Mouse (Mus musculus): ENCODE measurements around the gene Olfr777. TPM values are rescaled to one million over a fixed set of nuclear protein-coding genes. Genes with fewer than 3 reads are reported as not detected.

Olfr777 gene
- polyA plus RNA-seq (2015; fragmentation: Nextera tagmentation; extraction: Ambion mirVana), result not detected in 2 replicates

GRCm38 (mm10) chr10:129271081-129271535 is at the start of gene Olfr777:
Olfr777 (minus strand) TSS chr10:129271485.

GRCm38 (mm10) chr10:129317817-129318216 is 46.5 kb upstream of the Olfr777 start, which contains the start of gene Olfr780:
Olfr780 (plus strand) TSS chr10:129318117.

GRCm38 (mm10) chr10:129258827-129259226 is 12.5 kb downstream of the Olfr777 start, which contains the start of gene Olfr776:
Olfr776 (plus strand) TSS chr10:129259127.

GRCm38 (mm10) chr10:129248112-129248511 is 23.2 kb downstream of the Olfr777 start, which contains the start of gene Olfr775:
Olfr775 (plus strand) TSS chr10:129248412.

GRCm38 (mm10) chr10:129235904-129236303 is 35.4 kb downstream of the Olfr777 start, which contains the start of gene Olfr774:
Olfr774 (plus strand) TSS chr10:129236204.

Other genes starting within 250 kb of the Olfr777 start
- gene Olfr764-ps1, start 231.6 kb downstream of the Olfr777 start, polyA plus RNA-seq (2015; fragmentation: Nextera tagmentation; extraction: Ambion mirVana), result not detected in 2 replicates
- gene Olfr765, start 221.5 kb downstream of the Olfr777 start, polyA plus RNA-seq (2015; fragmentation: Nextera tagmentation; extraction: Ambion mirVana), result not detected in 2 replicates
- not detected in 2 replicates for gene Olfr766-ps1, start 202.5 kb downstream of the Olfr777 start, polyA plus RNA-seq (2015; fragmentation: Nextera tagmentation; extraction: Ambion mirVana)
- gene Olfr767, start 188.6 kb downstream of the Olfr777 start, polyA plus RNA-seq (2015; fragmentation: Nextera tagmentation; extraction: Ambion mirVana), result not detected in 2 replicates
- gene Olfr768, start 172.1 kb downstream of the Olfr777 start, polyA plus RNA-seq (2015; fragmentation: Nextera tagmentation; extraction: Ambion mirVana), result not detected in 2 replicates
- not detected in 2 replicates for gene Olfr769, start 153.6 kb downstream of the Olfr777 start, polyA plus RNA-seq (2015; fragmentation: Nextera tagmentation; extraction: Ambion mirVana)
- not detected in 2 replicates for gene Olfr770, start 132.5 kb downstream of the Olfr777 start, polyA plus RNA-seq (2015; fragmentation: Nextera tagmentation; extraction: Ambion mirVana)
- not detected in 2 replicates for gene Olfr771, start 106.7 kb downstream of the Olfr777 start, polyA plus RNA-seq (2015; fragmentation: Nextera tagmentation; extraction: Ambion mirVana)
- gene Olfr772, start 93.6 kb downstream of the Olfr777 start, polyA plus RNA-seq (2015; fragmentation: Nextera tagmentation; extraction: Ambion mirVana), result not detected in 2 replicates
- not detected in 2 replicates for gene Olfr773, start 84.1 kb downstream of the Olfr777 start, polyA plus RNA-seq (2015; fragmentation: Nextera tagmentation; extraction: Ambion mirVana)
- gene Olfr774, start 35.3 kb downstream of the Olfr777 start, polyA plus RNA-seq (2015; fragmentation: Nextera tagmentation; extraction: Ambion mirVana), result not detected in 2 replicates
- gene Olfr775, start 23.1 kb downstream of the Olfr777 start, polyA plus RNA-seq (2015; fragmentation: Nextera tagmentation; extraction: Ambion mirVana), result not detected in 2 replicates
- gene Olfr776, start 12.4 kb downstream of the Olfr777 start, polyA plus RNA-seq (2015; fragmentation: Nextera tagmentation; extraction: Ambion mirVana), result not detected in 2 replicates
- gene Olfr780, start 46.6 kb upstream of the Olfr777 start, polyA plus RNA-seq (2015; fragmentation: Nextera tagmentation; extraction: Ambion mirVana), result not detected in 2 replicates
- not detected in 2 replicates for gene Olfr781, start 57.4 kb upstream of the Olfr777 start, polyA plus RNA-seq (2015; fragmentation: Nextera tagmentation; extraction: Ambion mirVana)
- not detected in 2 replicates for gene Olfr782, start 77.4 kb upstream of the Olfr777 start, polyA plus RNA-seq (2015; fragmentation: Nextera tagmentation; extraction: Ambion mirVana)
- 0.10 and 0.14 TPM in 2 replicates for gene Olfr784, start 112.6 kb upstream of the Olfr777 start, polyA plus RNA-seq (2015; fragmentation: Nextera tagmentation; extraction: Ambion mirVana)
- not detected in 2 replicates for gene Olfr785, start 133.9 kb upstream of the Olfr777 start, polyA plus RNA-seq (2015; fragmentation: Nextera tagmentation; extraction: Ambion mirVana)
- not detected in 2 replicates for gene Olfr786, start 155.8 kb upstream of the Olfr777 start, polyA plus RNA-seq (2015; fragmentation: Nextera tagmentation; extraction: Ambion mirVana)
- gene Olfr787, start 190.4 kb upstream of the Olfr777 start, polyA plus RNA-seq (2015; fragmentation: Nextera tagmentation; extraction: Ambion mirVana), result not detected in 2 replicates
- gene Olfr788, start 199.5 kb upstream of the Olfr777 start, polyA plus RNA-seq (2015; fragmentation: Nextera tagmentation; extraction: Ambion mirVana), result not detected in 2 replicates
- not detected in 2 replicates for gene Olfr789, start 213.3 kb upstream of the Olfr777 start, polyA plus RNA-seq (2015; fragmentation: Nextera tagmentation; extraction: Ambion mirVana)
- gene Olfr790, start 227.0 kb upstream of the Olfr777 start, polyA plus RNA-seq (2015; fragmentation: Nextera tagmentation; extraction: Ambion mirVana), result not detected in 2 replicates

Data from neural tube, postnatal 0 days (tissue).